8 mouse cellular contexts compared by ENCODE assay signal in genomic region chr9:85841891-85842290, GRCm38 (mm10). TPM values are rescaled to one million over a fixed set of nuclear protein-coding genes. Genes with fewer than 3 reads are reported as not detected.
DNase-seq lines count a peak whose midpoint lies in the region; ATAC-seq and TF ChIP-seq lines count a peak whose summit lies in the region.

No protein-coding gene starts in this region.

- TF ChIP-seq CTCF in C2C12 (IDR thresholded peaks at IDR 0.05; ENCODE audit: control insufficient read depth, insufficient read depth, insufficient read length), result peak; percentile 16

- H3K79me3 ChIP-seq in C2C12 (ENCODE audit: low read depth), result peaks cover 23% of the 10 kb centered on the region

- peak overlapping the region; percentile 57 for H3K4me3 ChIP-seq in C2C12 (ENCODE audit: insufficient read depth, poor library complexity, severe bottlenecking)
- H3K4me3 ChIP-seq in forebrain, embryonic 15.5 days, result peak overlapping the region; percentile 53
- peak overlapping the region; percentile 56 for H3K4me3 ChIP-seq in hindbrain, embryonic 15.5 days
- H3K4me3 ChIP-seq in limb, embryonic 12.5 days (replicated peaks), result peak overlapping the region; percentile 76
- H3K4me3 ChIP-seq in midbrain, embryonic 15.5 days, result peak overlapping the region; percentile 59

- H3K79me2 ChIP-seq in C2C12 (ENCODE audit: control insufficient read depth, insufficient read depth), result peaks cover 41% of the 10 kb centered on the region

- peak overlapping the region; percentile 71; the same call in 1 of the 2 replicates for H3K9ac ChIP-seq in forebrain, embryonic 15.5 days (replicated peaks)
- peak overlapping the region; percentile 65 for H3K9ac ChIP-seq in hindbrain, embryonic 15.5 days
- H3K9ac ChIP-seq in limb, embryonic 12.5 days (replicated peaks), result peak overlapping the region; percentile 81; the same call in 1 of the 2 replicates
- H3K9ac ChIP-seq in midbrain, embryonic 15.5 days, result no peak overlapping the region

- H3K27me3 ChIP-seq in C2C12 (ENCODE audit: control insufficient read depth, insufficient read depth, insufficient read length), result no peaks in the 10 kb centered on the region
- H3K27me3 ChIP-seq in forebrain, embryonic 15.5 days, result 0 out of 2 replicates have a peak, but pooled peaks cover 2% of the 10 kb centered on the region
- peaks cover 7% of the 10 kb centered on the region; the same call in 1 of the 2 replicates for H3K27me3 ChIP-seq in hindbrain, embryonic 15.5 days
- peaks cover 9% of the 10 kb centered on the region for H3K27me3 ChIP-seq in limb, embryonic 12.5 days
- peaks cover 4% of the 10 kb centered on the region; the same call in 1 of the 2 replicates for H3K27me3 ChIP-seq in midbrain, embryonic 15.5 days (replicated peaks)

- H3K4me2 ChIP-seq in forebrain, embryonic 15.5 days (replicated peaks), result peak overlapping the region; percentile 99
- peak overlapping the region; percentile 90 for H3K4me2 ChIP-seq in hindbrain, embryonic 15.5 days
- H3K4me2 ChIP-seq in limb, embryonic 12.5 days, result peak overlapping the region; percentile 93
- peak overlapping the region; percentile 97 for H3K4me2 ChIP-seq in midbrain, embryonic 15.5 days

- peak overlapping the region; percentile 88 for H3ac ChIP-seq in C2C12 (ENCODE audit: control insufficient read depth, insufficient read length, low read depth)

- peaks cover 4% of the 10 kb centered on the region for H3K36me3 ChIP-seq in C2C12 (ENCODE audit: control insufficient read depth, insufficient read depth)
- no peaks in the 10 kb centered on the region for H3K36me3 ChIP-seq in forebrain, embryonic 15.5 days
- no peaks in the 10 kb centered on the region for H3K36me3 ChIP-seq in hindbrain, embryonic 15.5 days
- peaks cover 8% of the 10 kb centered on the region for H3K36me3 ChIP-seq in limb, embryonic 12.5 days
- H3K36me3 ChIP-seq in midbrain, embryonic 15.5 days (replicated peaks), result no peaks in the 10 kb centered on the region

- H3K9me3 ChIP-seq in forebrain, embryonic 15.5 days, result no peaks in the 10 kb centered on the region
- no peaks in the 10 kb centered on the region for H3K9me3 ChIP-seq in hindbrain, embryonic 15.5 days
- H3K9me3 ChIP-seq in limb, embryonic 12.5 days, result no peaks in the 10 kb centered on the region
- H3K9me3 ChIP-seq in midbrain, embryonic 15.5 days, result no peaks in the 10 kb centered on the region

- WGBS in forebrain, embryonic 15.5 days, result 0% methylated on average over 16 of the region's 16 CpGs
- WGBS in hindbrain, embryonic 15.5 days, result under 1% methylated on average over 16 of the region's 16 CpGs
- under 1% methylated on average over 16 of the region's 16 CpGs for WGBS in limb, embryonic 12.5 days
- whole genome bisulfite sequencing in midbrain, embryonic 15.5 days, result under 1% methylated on average over 16 of the region's 16 CpGs

- no peak for ATAC-seq in forebrain, embryonic 15.5 days (replicated peaks)
- ATAC-seq in hindbrain, embryonic 15.5 days (ENCODE audit: low FRiP score, low read depth), result no peak
- no peak for ATAC-seq in limb, embryonic 12.5 days (ENCODE audit: insufficient number of reproducible peaks, insufficient read depth, low FRiP score, low TSS enrichment, low read depth)
- ATAC-seq in midbrain, embryonic 15.5 days (replicated peaks), result no peak

- DNase-seq in adrenal gland, adult 2 months, result peak; percentile 57
- DNase-seq in urinary bladder, postnatal 25 days (ENCODE audit: low spot score), result peak; percentile 65
- DNase-seq in layer of hippocampus, postnatal 14 days (ENCODE audit: low spot score in 2 of 2), result no peak

- H3K27ac ChIP-seq in forebrain, embryonic 15.5 days (replicated peaks), result no peak overlapping the region; the same call in 1 of the 2 replicates
- H3K27ac ChIP-seq in hindbrain, embryonic 15.5 days (replicated peaks), result peak overlapping the region; percentile 86
- peak overlapping the region; percentile 92 for H3K27ac ChIP-seq in limb, embryonic 12.5 days
- peak overlapping the region; percentile 66; the same call in 1 of the 2 replicates for H3K27ac ChIP-seq in midbrain, embryonic 15.5 days

- H3K4me1 ChIP-seq in forebrain, embryonic 15.5 days, result peaks cover 39% of the 10 kb centered on the region
- peaks cover 20% of the 10 kb centered on the region; the same call in 1 of the 2 replicates for H3K4me1 ChIP-seq in hindbrain, embryonic 15.5 days (replicated peaks)
- peaks cover 21% of the 10 kb centered on the region for H3K4me1 ChIP-seq in limb, embryonic 12.5 days (replicated peaks)
- peaks cover 26% of the 10 kb centered on the region for H3K4me1 ChIP-seq in midbrain, embryonic 15.5 days

TF ChIP-seq in C2C12, 6 proteins besides CTCF, POLR2A, EP300 and RAD21:
- TF ChIP-seq FOSL1 (IDR thresholded peaks at IDR 0.05; ENCODE audit: insufficient read depth, low read length, poor library complexity, severe bottlenecking) (no peak), MYOG (IDR thresholded peaks at IDR 0.05; ENCODE audit: control insufficient read depth, extremely low read depth, insufficient read length) (no peak), CEBPB (IDR thresholded peaks at IDR 0.05; ENCODE audit: low read depth) (no peak), MYOD1 (IDR thresholded peaks at IDR 0.05; ENCODE audit: control insufficient read depth, insufficient read length, low read depth) (peak; percentile 18), MAX (IDR thresholded peaks at IDR 0.05) (peak; percentile 47), USF1 (IDR thresholded peaks at IDR 0.05; ENCODE audit: low read depth) (no peak)

RNA-seq across cellular contexts. Expression of gene Tpbg, which starts 0.3 kb away (rescaled TPM):
- polyA plus RNA-seq in C2C12 (2012; fragmentation: generic; extraction: Trizol), result 30.9 TPM
- total RNA-seq in adrenal gland, adult 2 months (2021), result 1 to 10 TPM; 1.0 to 1.7 TPM
- polyA plus RNA-seq in adrenal gland, adult 2 months (2012; rRNA removed), result 1.9 and 2.4 TPM in 2 replicates
- polyA plus RNA-seq in forebrain, embryonic 15.5 days (2015; fragmentation: Nextera tagmentation; extraction: Ambion mirVana), result 11.7 and 12.0 TPM in 2 replicates
- 19.7 and 23.2 TPM in 2 replicates for polyA plus RNA-seq in hindbrain, embryonic 15.5 days (2015; fragmentation: Nextera tagmentation; extraction: Ambion mirVana)
- 28.0 and 36.3 TPM in 2 replicates for polyA plus RNA-seq in limb, embryonic 12.5 days (2016; fragmentation: Nextera tagmentation; extraction: Ambion mirVana)
- 12.1 and 15.2 TPM in 2 replicates for polyA plus RNA-seq in midbrain, embryonic 15.5 days (2015; fragmentation: Nextera tagmentation; extraction: Ambion mirVana)
- 10 to 100 TPM; 12.2 to 12.4 TPM for total RNA-seq in layer of hippocampus, postnatal 14 days (2021)

Comparison
In these comparisons a context has a peak if more than half of its experiments do, and no peak if none do; other contexts are left out.
1. DNase-seq: peak in adrenal gland, adult 2 months (single experiment) and urinary bladder, postnatal 25 days (single experiment); none in layer of hippocampus, postnatal 14 days (0 of 2).
2. Peak in every context shown above with its lines, with median percentiles within 50 percentile points of each other: H3K4me3 ChIP-seq and H3K4me2 ChIP-seq.